ENCODE assay signal across 19 mouse cellular contexts in the genomic region with DNA sequence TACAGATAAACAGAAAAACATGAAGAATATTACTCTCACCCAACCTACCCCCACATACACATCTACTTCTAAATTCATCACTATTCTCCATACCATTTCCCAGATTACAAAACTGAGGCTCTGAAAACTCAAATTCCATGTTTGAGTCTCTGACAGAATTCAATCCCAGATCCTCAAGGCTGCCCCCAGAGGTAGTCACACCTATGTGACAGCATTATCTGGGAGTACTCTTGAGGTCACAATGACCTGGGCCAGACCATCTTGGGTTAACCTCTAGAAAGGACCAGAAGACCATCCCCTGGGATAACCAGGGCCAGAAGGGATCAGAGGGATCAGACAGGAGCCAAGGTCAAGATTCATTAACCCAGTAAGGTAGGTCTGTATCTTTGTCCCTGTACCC. TPM values are rescaled to one million over a fixed set of nuclear protein-coding genes. Genes with fewer than 3 reads are reported as not detected.
DNase-seq lines count a peak whose midpoint lies in the region; TF ChIP-seq lines count a peak whose summit lies in the region.
"Had no signal": no experiment of that assay in that cellular context is flagged by ENCODE, and none has a peak within 500 bp of the region (broad histone marks: within the 10 kb centered on the region; RNA-seq: fewer than 3 reads in every experiment).

Tex45 (plus strand) TSS at position 301 of the 400 bp plus-strand sequence.

- no peaks in the 10 kb centered on the region for H3K27me3 ChIP-seq in testis, adult 2 months (ENCODE audit: control insufficient read depth, insufficient read depth, low read length)
- H3K27me3 ChIP-seq: CH12.LX, Patski had no signal

- peak within 1 kb of the TSS; percentile 82 for H3K4me3 ChIP-seq in testis, adult 2 months (ENCODE audit: control insufficient read depth, low read depth, low read length)

- H3K4me1 ChIP-seq in testis, adult 2 months (ENCODE audit: control insufficient read depth, insufficient read depth, low read length) = peaks cover 3% of the 10 kb centered on the region

- no peak for TF ChIP-seq POLR2A in testis, adult 2 months (IDR thresholded peaks at IDR 0.05; ENCODE audit: control insufficient read depth, low read depth, low read length)

- TF ChIP-seq CTCF in testis, adult 2 months (IDR thresholded peaks at IDR 0.05; ENCODE audit: control insufficient read depth, insufficient read depth, insufficient replicate concordance, low read depth, low read length) = no peak

- H3K36me3 ChIP-seq in testis, adult 2 months (ENCODE audit: control insufficient read depth, insufficient read depth, low read length) = no peaks in the 10 kb centered on the region
- H3K36me3 ChIP-seq: G1E had no signal

- no peak within 1 kb of the TSS for H3K27ac ChIP-seq in testis, adult 2 months (ENCODE audit: control insufficient read depth, insufficient read depth, low read depth, low read length)

- DNase-seq in testis, postnatal 14 days (ENCODE audit: low spot score) = no peak
- DNase-seq: adrenal gland, adult 2 months; adrenal gland, adult 8-10 months; adrenal gland, postnatal 10 days; adrenal gland, postnatal 14 days; adrenal gland, postnatal 25 days; adrenal gland, postnatal 36 days; B cell, adult 2 months; cerebellum, adult 11 months; cerebellum, adult 11-12 months; cerebellum, adult 18-20 months; cerebellum, adult 2 months had no signal

RNA-seq across cellular contexts. Expression of gene Tex45, which starts in this region (rescaled TPM):
- polyA plus RNA-seq in testis, adult 2 months (2012; rRNA removed) = 72.2 and 114 TPM in 2 replicates
- polyA plus RNA-seq: activated CD4-positive, CD25-positive, alpha-beta regulatory T cell, adult 4 months; C2C12; CD4-positive, CD25-positive, alpha-beta regulatory T cell, adult 4 months; G1E; Patski had no signal
